Mouse (Mus musculus) gastrocnemius, adult 8-10 months (tissue): ENCODE measurements around the gene Pank4. TPM values are rescaled to one million over a fixed set of nuclear protein-coding genes. Genes with fewer than 3 reads are reported as not detected.

Experiments
- DNase-seq, 2 experiments: peaks; one replicate each; pipeline ENCODE4 v3.0.0; 2022; ENCODE audit warnings: low spot score in 2 of 2
- total RNA-seq, 4 experiments: library from RNA; stranded (reverse); gene quantifications; 2 replicates each; pipeline ENCODE4 v1.2.4; 2022

The Pank4 gene
- total RNA-seq, 4 experiments from 2014 or later, result 28.2 to 31.7 (median 31.5) TPM

GRCm38 (mm10) chr4:154943323-154944039, 20.4 kb upstream of the Pank4 start:
- DNase-seq, result no peak

- peak; percentile 41 to 53 for DNase-seq
Measured at GRCm38 (mm10) chr4:154944121-154944590, 19.8 kb upstream of the Pank4 start.

- DNase-seq, result peak; percentile 39 to 41
Measured at GRCm38 (mm10) chr4:154946319-154946718, 17.6 kb upstream of the Pank4 start.

GRCm38 (mm10) chr4:154948066-154948939, 15.6 kb upstream of the Pank4 start:
- no peak for DNase-seq

GRCm38 (mm10) chr4:154948940-154949588, 14.9 kb upstream of the Pank4 start:
- no peak for DNase-seq

- DNase-seq, result no peak
Measured at GRCm38 (mm10) chr4:154949589-154949982, 14.3 kb upstream of the Pank4 start.

GRCm38 (mm10) chr4:154952461-154953241, 11.3 kb upstream of the Pank4 start:
- no peak for DNase-seq

GRCm38 (mm10) chr4:154956604-154957003, 7.3 kb upstream of the Pank4 start:
- DNase-seq, result no peak

- DNase-seq, result no peak
Measured at GRCm38 (mm10) chr4:154957289-154957993, 6.5 kb upstream of the Pank4 start.

- no peak for DNase-seq
Measured at GRCm38 (mm10) chr4:154958171-154958570, 5.8 kb upstream of the Pank4 start.

GRCm38 (mm10) chr4:154958621-154959020, 5.3 kb upstream of the Pank4 start:
- no peak for DNase-seq

GRCm38 (mm10) chr4:154960021-154960689, 3.8 kb upstream of the Pank4 start:
- DNase-seq, result no peak

GRCm38 (mm10) chr4:154960690-154961225, 3.2 kb upstream of the Pank4 start, which contains the start of gene Hes5:
Gene Hes5, plus strand, starts transcription at chr4:154960923.
- DNase-seq, result no peak

- DNase-seq, result no peak
Measured at GRCm38 (mm10) chr4:154961226-154961738, 2.6 kb upstream of the Pank4 start.

GRCm38 (mm10) chr4:154961911-154962310, 2.0 kb upstream of the Pank4 start:
- DNase-seq, result no peak

GRCm38 (mm10) chr4:154962683-154963082, 1.2 kb upstream of the Pank4 start:
- no peak for DNase-seq

- peak in 1 of 2 experiments; percentile 30 for DNase-seq
Measured at GRCm38 (mm10) chr4:154963190-154963836, 610 bp upstream of the Pank4 start.

- DNase-seq, result no peak
Measured at GRCm38 (mm10) chr4:154964581-154965235, 785 bp downstream of the Pank4 start.
